Mouse (Mus musculus): ENCODE measurements around the gene Pirb. TPM values are rescaled to one million over a fixed set of nuclear protein-coding genes. Genes with fewer than 3 reads are reported as not detected.

Pirb gene
- total RNA-seq, 2 experiments from 2014 or later: 1.5 to 2.0 TPM

GRCm38 (mm10) chr7:3692382-3692986, 27.7 kb downstream of the Pirb start, which contains the start of gene Tsen34:
Gene Tsen34, plus strand, starts transcription at chr7:3692863.
- no peak for DNase-seq

GRCm38 (mm10) chr7:3691919-3692318, 28.3 kb downstream of the Pirb start:
- no peak for DNase-seq

GRCm38 (mm10) chr7:3685400-3686187, 34.6 kb downstream of the Pirb start:
- DNase-seq: no peak

- DNase-seq: no peak
Measured at GRCm38 (mm10) chr7:3684698-3685097, 35.5 kb downstream of the Pirb start.

- DNase-seq: no peak
Measured at GRCm38 (mm10) chr7:3683908-3684550, 36.2 kb downstream of the Pirb start.

- DNase-seq: no peak
Measured at GRCm38 (mm10) chr7:3677342-3677741, 42.8 kb downstream of the Pirb start, which contains the start of gene Tmc4. Gene Tmc4, minus strand, starts transcription at chr7:3677553.

- DNase-seq: no peak
Measured at GRCm38 (mm10) chr7:3676371-3676770, 43.8 kb downstream of the Pirb start.

- no peak for DNase-seq
Measured at GRCm38 (mm10) chr7:3675228-3675548, 45.0 kb downstream of the Pirb start.

GRCm38 (mm10) chr7:3674507-3675227, 45.5 kb downstream of the Pirb start:
- DNase-seq: peak; percentile 79 to 92

- peak in 1 of 2 experiments; percentile 27 for DNase-seq
Measured at GRCm38 (mm10) chr7:3666921-3667391, 53.2 kb downstream of the Pirb start.

- DNase-seq: peak; percentile 98 to 99
Measured at GRCm38 (mm10) chr7:3665215-3666114, 54.7 kb downstream of the Pirb start, which contains the start of gene Leng1. Gene Leng1, minus strand, starts transcription at chr7:3665840.

- DNase-seq: no peak
Measured at GRCm38 (mm10) chr7:3664524-3665214, 55.5 kb downstream of the Pirb start.

Other genes starting within 250 kb of the Pirb start
- gene Tarm1, start 217.8 kb downstream of the Pirb start, total RNA-seq (2021): not detected
- gene Oscar, start 104.2 kb downstream of the Pirb start, total RNA-seq (2021): not detected
- gene Ndufa3, start 103.0 kb downstream of the Pirb start, total RNA-seq (2021): 1,000 to 10,000 TPM; 1,902 to 1,920 TPM
- gene Tfpt, start 90.5 kb downstream of the Pirb start, total RNA-seq (2021): 10 to 100 TPM; 18.2 to 18.9 TPM
- 10 to 100 TPM; 22.4 to 26.0 TPM for gene Prpf31, start 90.4 kb downstream of the Pirb start, total RNA-seq (2021)
- gene Cnot3, start 75.1 kb downstream of the Pirb start, total RNA-seq (2021): 10 to 100 TPM; 17.8 to 23.0 TPM
- 10 to 100 TPM; 12.6 to 12.7 TPM for gene Leng1, start 54.6 kb downstream of the Pirb start, total RNA-seq (2021)
- 1 to 10 TPM; 1.1 to 1.4 TPM for gene Tmc4, start 42.8 kb downstream of the Pirb start, total RNA-seq (2021)
- gene Tsen34, start 27.5 kb downstream of the Pirb start, total RNA-seq (2021): 10 to 100 TPM; 68.7 to 70.3 TPM
- 10 to 100 TPM; 19.8 to 21.5 TPM for gene Mboat7, start 26.9 kb downstream of the Pirb start, total RNA-seq (2021)
- 100 to 1,000 TPM; 640 to 688 TPM for gene Rps9, start 16.4 kb downstream of the Pirb start, total RNA-seq (2021)
- under 1 TPM; 0.22 to 0.26 TPM for gene Gm15448, start 105.3 kb upstream of the Pirb start, total RNA-seq (2021)
- under 1 TPM; 0.26 to 0.57 TPM for gene Pira2, start 124.7 kb upstream of the Pirb start, total RNA-seq (2021)
- gene Gm14548, start 177.7 kb upstream of the Pirb start, total RNA-seq (2021): not detected
- under 1 TPM; 0.30 to 0.33 TPM for gene Lilra6, start 195.1 kb upstream of the Pirb start, total RNA-seq (2021)

Data from heart, adult 18-20 months (tissue).